Mouse (Mus musculus): ENCODE data around the gene Dcbld1. TPM values are rescaled to one million over a fixed set of nuclear protein-coding genes. Genes with fewer than 3 reads are reported as not detected.
A peak's percentile ranks its signal among the peaks of the same experiment; 100 is the strongest.
"Not testable (repeated sequence)": the region's sequence is repeated elsewhere in the genome, so short reads cannot be mapped to it uniquely, and the experiment has no call there.

Gene Dcbld1
- total RNA-seq, 2 experiments from 2014 or later: 6.2 to 7.9 TPM

- DNase-seq (ENCODE audit: extremely low spot score in 1 of 2, low spot score in 1 of 2): no peak
Measured at GRCm38 (mm10) chr10:52295934-52296333, 62.5 kb downstream of the Dcbld1 start.

- not testable (repeated sequence) for DNase-seq (ENCODE audit: extremely low spot score in 1 of 2, low spot score in 1 of 2)
Measured at GRCm38 (mm10) chr10:52298568-52298967, 65.1 kb downstream of the Dcbld1 start.

GRCm38 (mm10) chr10:52301766-52302165 is 68.3 kb downstream of the Dcbld1 start:
- no peak for DNase-seq (ENCODE audit: extremely low spot score in 1 of 2, low spot score in 1 of 2)

GRCm38 (mm10) chr10:52302271-52302670 is 68.9 kb downstream of the Dcbld1 start:
- DNase-seq (ENCODE audit: extremely low spot score in 1 of 2, low spot score in 1 of 2): no peak

- DNase-seq (ENCODE audit: extremely low spot score in 1 of 2, low spot score in 1 of 2): no peak
Measured at GRCm38 (mm10) chr10:52304574-52304973, 71.2 kb downstream of the Dcbld1 start.

GRCm38 (mm10) chr10:52309196-52309595 is 75.8 kb downstream of the Dcbld1 start:
- DNase-seq (ENCODE audit: extremely low spot score in 1 of 2, low spot score in 1 of 2): no peak

- DNase-seq (ENCODE audit: extremely low spot score in 1 of 2, low spot score in 1 of 2): no peak
Measured at GRCm38 (mm10) chr10:52319506-52320286, 86.3 kb downstream of the Dcbld1 start.

- DNase-seq (ENCODE audit: extremely low spot score in 1 of 2, low spot score in 1 of 2): no peak
Measured at GRCm38 (mm10) chr10:52321918-52322317, 88.5 kb downstream of the Dcbld1 start.

GRCm38 (mm10) chr10:52331007-52331406 is 97.6 kb downstream of the Dcbld1 start:
- peak in 1 of 2 experiments; percentile 70 for DNase-seq (ENCODE audit: extremely low spot score in 1 of 2, low spot score in 1 of 2)

GRCm38 (mm10) chr10:52343324-52343723 is 109.9 kb downstream of the Dcbld1 start:
- not testable (repeated sequence) for DNase-seq (ENCODE audit: extremely low spot score in 1 of 2, low spot score in 1 of 2)

- DNase-seq (ENCODE audit: extremely low spot score in 1 of 2, low spot score in 1 of 2): no peak
Measured at GRCm38 (mm10) chr10:52353184-52353583, 119.8 kb downstream of the Dcbld1 start.

GRCm38 (mm10) chr10:52358467-52358866 is 125.0 kb downstream of the Dcbld1 start, which contains the start of gene Gm26741:
Gm26741 (plus strand) TSS chr10:52358767.
- DNase-seq (ENCODE audit: extremely low spot score in 1 of 2, low spot score in 1 of 2): no peak

GRCm38 (mm10) chr10:52360241-52360735 is 126.9 kb downstream of the Dcbld1 start:
- DNase-seq (ENCODE audit: extremely low spot score in 1 of 2, low spot score in 1 of 2): no peak

- DNase-seq (ENCODE audit: extremely low spot score in 1 of 2, low spot score in 1 of 2): no peak
Measured at GRCm38 (mm10) chr10:52360862-52361609, 127.6 kb downstream of the Dcbld1 start.

GRCm38 (mm10) chr10:52368376-52368775 is 135.0 kb downstream of the Dcbld1 start:
- DNase-seq (ENCODE audit: extremely low spot score in 1 of 2, low spot score in 1 of 2): no peak

Other genes with a start within 250 kb of the Dcbld1 start
- under 1 TPM in 1 of 2 experiments, not detected in 1; 0.21 TPM for gene Vgll2, start 211.1 kb upstream of the Dcbld1 start, total RNA-seq (2021)
- not detected for gene Ros1, start 38.4 kb upstream of the Dcbld1 start, total RNA-seq (2021)
- gene Gm26741, start 125.1 kb downstream of the Dcbld1 start, total RNA-seq (2021): not detected
- 10 to 100 TPM; 42.6 to 43.3 TPM for gene Gopc, start 148.5 kb downstream of the Dcbld1 start, total RNA-seq (2021)
- not detected for gene Nepn, start 155.4 kb downstream of the Dcbld1 start, total RNA-seq (2021)
- 10 to 100 TPM; 59.8 to 61.3 TPM for gene Nus1, start 183.9 kb downstream of the Dcbld1 start, total RNA-seq (2021)